Mouse (Mus musculus): ENCODE measurements at regions not wholly inside any gene's neighbourhood (a gene's known extent, or its start where the extent isn't known, plus 50 kb on each side); places are given as distances from the start of the nearest gene placed in this dataset.

DNA sequence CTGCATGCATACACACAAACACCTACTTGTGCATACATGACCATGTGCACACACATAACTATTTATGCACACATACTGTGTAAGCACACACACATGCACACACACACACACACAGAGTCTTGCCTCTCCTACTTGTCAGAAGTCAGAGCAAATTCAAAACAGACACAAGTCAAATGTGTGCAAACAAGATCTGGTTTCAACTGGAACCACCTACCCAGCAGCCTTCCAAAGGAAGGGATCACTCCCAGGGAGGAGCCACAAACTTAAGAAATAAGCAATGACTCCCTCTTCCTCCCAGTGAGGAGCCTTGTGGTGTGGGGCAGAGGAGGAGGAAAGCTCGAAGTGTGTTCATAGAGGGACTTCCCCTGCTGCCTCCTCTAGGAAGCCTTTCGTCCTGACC is 153.8 kb downstream of the Bmp7 start:
- TF ChIP-seq EP300 (IDR thresholded peaks at IDR 0.05; ENCODE audit: insufficient read depth, low read depth, low read length) (no peak), CTCF (IDR thresholded peaks at IDR 0.05) (no peak), POLR2A (IDR thresholded peaks at IDR 0.05; ENCODE audit: insufficient read depth, low read depth, low read length) (no peak)
